ENCODE assay signal across 8 mouse cellular contexts in genomic region chr1:155099280-155099848, GRCm38 (mm10). TPM values are rescaled to one million over a fixed set of nuclear protein-coding genes. Genes with fewer than 3 reads are reported as not detected.
A peak's percentile ranks its signal among the peaks of the same experiment; 100 is the strongest.
DNase-seq lines count a peak whose midpoint lies in the region; ATAC-seq and TF ChIP-seq lines count a peak whose summit lies in the region.

TSS of gene Ier5 (minus strand) at chr1:155099636.

- H3K9ac ChIP-seq in heart, embryonic 11.5 days (ENCODE audit: low read depth, low read length), result peak within 1 kb of the TSS; percentile 99
- H3K9ac ChIP-seq in kidney, embryonic 16.5 days (replicated peaks; ENCODE audit: low read length), result peak within 1 kb of the TSS; percentile 98
- H3K9ac ChIP-seq in liver, adult 2 months (ENCODE audit: low read depth, low read length), result peak within 1 kb of the TSS; percentile 83

- H3K4me2 ChIP-seq in heart, embryonic 11.5 days, result peak within 1 kb of the TSS; percentile 85
- peak within 1 kb of the TSS; percentile 76 for H3K4me2 ChIP-seq in kidney, embryonic 16.5 days (replicated peaks; ENCODE audit: low read depth, low read length)
- H3K4me2 ChIP-seq in myocyte (ENCODE audit: low read depth), result peak within 1 kb of the TSS; percentile 88

- H3ac ChIP-seq in myocyte (ENCODE audit: control insufficient read depth, insufficient read length), result peak within 1 kb of the TSS; percentile 87

- peak; percentile 98 for DNase-seq in A20 (ENCODE audit: low read depth, low spot score)
- peak; percentile 80 for DNase-seq in liver, adult 2 months (ENCODE audit: extremely low read depth, low read depth, low spot score)
- peak; percentile 99 for DNase-seq in splenic B cell, adult 2 months (ENCODE audit: low read depth, low spot score)

- peak within 1 kb of the TSS; percentile 80 for H3K4me3 ChIP-seq in bone marrow macrophage, adult 2 months (ENCODE audit: insufficient read depth, low read length)
- H3K4me3 ChIP-seq in embryonic fibroblast, embryonic 13.5 days (ENCODE audit: insufficient read depth, low read length), result peak within 1 kb of the TSS; percentile 90
- peak within 1 kb of the TSS; percentile 100 for H3K4me3 ChIP-seq in heart, embryonic 11.5 days (ENCODE audit: low read depth, low read length)
- peak within 1 kb of the TSS; percentile 75 for H3K4me3 ChIP-seq in kidney, embryonic 16.5 days (ENCODE audit: low read length)
- peak within 1 kb of the TSS; percentile 76 for H3K4me3 ChIP-seq in liver, adult 2 months (ENCODE audit: insufficient read depth, low read depth, low read length)
- H3K4me3 ChIP-seq in myocyte, result peak within 1 kb of the TSS; percentile 69

- no peaks in the 10 kb centered on the region for H3K36me3 ChIP-seq in heart, embryonic 11.5 days (ENCODE audit: control insufficient read depth, insufficient read depth, low read length)
- H3K36me3 ChIP-seq in kidney, embryonic 16.5 days (ENCODE audit: insufficient read depth, low read length), result no peaks in the 10 kb centered on the region
- H3K36me3 ChIP-seq in liver, adult 2 months (ENCODE audit: control insufficient read depth, insufficient read depth, low read length), result no peaks in the 10 kb centered on the region
- H3K36me3 ChIP-seq in myocyte (ENCODE audit: control insufficient read depth, insufficient read depth), result peaks cover 7% of the 10 kb centered on the region
- H3K36me3 ChIP-seq in splenic B cell, adult 2 months (ENCODE audit: control insufficient read depth, insufficient read depth, low read length, poor library complexity, severe bottlenecking), result peaks cover 4% of the 10 kb centered on the region

- under 1% methylated on average over 40 of the region's 40 CpGs for WGBS in heart, embryonic 11.5 days (ENCODE audit: insufficient replicate concordance)
- WGBS in kidney, embryonic 16.5 days, result under 1% methylated on average over 40 of the region's 40 CpGs
- under 1% methylated on average over 40 of the region's 40 CpGs for WGBS in liver, adult 2 months

- no peaks in the 10 kb centered on the region for H3K27me3 ChIP-seq in heart, embryonic 11.5 days (ENCODE audit: control insufficient read depth, insufficient read depth, low read length)
- no peaks in the 10 kb centered on the region for H3K27me3 ChIP-seq in kidney, embryonic 16.5 days (ENCODE audit: insufficient read depth, low read length)
- H3K27me3 ChIP-seq in liver, adult 2 months (ENCODE audit: control insufficient read depth, insufficient read depth, low read length), result no peaks in the 10 kb centered on the region
- no peaks in the 10 kb centered on the region for H3K27me3 ChIP-seq in myocyte (ENCODE audit: control insufficient read depth, insufficient read depth, insufficient read length)
- no peaks in the 10 kb centered on the region for H3K27me3 ChIP-seq in splenic B cell, adult 2 months (ENCODE audit: control insufficient read depth, insufficient read depth, low read length, poor library complexity, severe bottlenecking)

- peak; percentile 99 for TF ChIP-seq POLR2A in bone marrow macrophage, adult 2 months (IDR thresholded peaks at IDR 0.05; ENCODE audit: borderline replicate concordance, low read depth, low read length)
- TF ChIP-seq POLR2A in embryonic fibroblast, embryonic 13.5 days (IDR thresholded peaks at IDR 0.05; ENCODE audit: low read depth, low read length), result peak; percentile 100
- peak; percentile 99 for TF ChIP-seq POLR2A in liver, adult 2 months (IDR thresholded peaks at IDR 0.05; ENCODE audit: extremely low read depth, insufficient read depth, low read length)
- TF ChIP-seq POLR2A in myocyte (IDR thresholded peaks at IDR 0.05; ENCODE audit: insufficient read length, low read depth), result peak; percentile 92

- peaks cover 10% of the 10 kb centered on the region for H3K79me2 ChIP-seq in liver, adult 2 months (ENCODE audit: control insufficient read depth, insufficient read depth, low read length)
- H3K79me2 ChIP-seq in myocyte (ENCODE audit: control insufficient read depth, insufficient read depth), result peaks cover 46% of the 10 kb centered on the region

- ATAC-seq in heart, embryonic 11.5 days (replicated peaks; ENCODE audit: insufficient number of reproducible peaks, low FRiP score, low TSS enrichment), result peak; percentile 97
- peak; percentile 98 for ATAC-seq in kidney, embryonic 16.5 days (ENCODE audit: low FRiP score, low TSS enrichment)

- H3K4me1 ChIP-seq in bone marrow macrophage, adult 2 months (ENCODE audit: control insufficient read depth, insufficient read depth, low read length), result peaks cover 13% of the 10 kb centered on the region
- H3K4me1 ChIP-seq in embryonic fibroblast, embryonic 13.5 days (ENCODE audit: control insufficient read depth, insufficient read depth, low read length), result peaks cover 3% of the 10 kb centered on the region; the same call in 1 of the 2 replicates
- H3K4me1 ChIP-seq in heart, embryonic 11.5 days (ENCODE audit: control insufficient read depth, insufficient read depth, low read length), result peaks cover 14% of the 10 kb centered on the region
- peaks cover 15% of the 10 kb centered on the region for H3K4me1 ChIP-seq in kidney, embryonic 16.5 days (ENCODE audit: insufficient read depth, low read length)
- H3K4me1 ChIP-seq in liver, adult 2 months (ENCODE audit: control insufficient read depth, insufficient read depth, low read length), result peaks cover 2% of the 10 kb centered on the region; the same call in 1 of the 2 replicates

- no peak for TF ChIP-seq CTCF in bone marrow macrophage, adult 2 months (IDR thresholded peaks at IDR 0.05; ENCODE audit: low read depth, low read length)
- no peak for TF ChIP-seq CTCF in embryonic fibroblast, embryonic 13.5 days (IDR thresholded peaks at IDR 0.05; ENCODE audit: borderline replicate concordance, insufficient read depth, low read length)
- no peak for TF ChIP-seq CTCF in liver, adult 2 months (IDR thresholded peaks at IDR 0.05; ENCODE audit: low read depth, low read length)

- peak within 1 kb of the TSS; percentile 79 for H3K27ac ChIP-seq in bone marrow macrophage, adult 2 months (ENCODE audit: insufficient read depth, low read depth, low read length)
- peak within 1 kb of the TSS; percentile 79 for H3K27ac ChIP-seq in embryonic fibroblast, embryonic 13.5 days (ENCODE audit: insufficient read depth, low read length)
- H3K27ac ChIP-seq in heart, embryonic 11.5 days (ENCODE audit: low read depth, low read length), result peak within 1 kb of the TSS; percentile 90
- H3K27ac ChIP-seq in kidney, embryonic 16.5 days (ENCODE audit: low read length), result peak within 1 kb of the TSS; percentile 88
- peak within 1 kb of the TSS; percentile 32 for H3K27ac ChIP-seq in liver, adult 2 months (replicated peaks; ENCODE audit: insufficient read depth, low read depth, low read length)

- no peaks in the 10 kb centered on the region for H3K9me3 ChIP-seq in heart, embryonic 11.5 days (replicated peaks; ENCODE audit: control insufficient read depth, low read length)
- no peaks in the 10 kb centered on the region for H3K9me3 ChIP-seq in kidney, embryonic 16.5 days (ENCODE audit: low read length)

TF ChIP-seq in myocyte, 11 proteins besides CTCF, POLR2A, EP300 and RAD21:
- TF ChIP-seq CEBPB (IDR thresholded peaks at IDR 0.05; ENCODE audit: insufficient read depth, poor library complexity, severe bottlenecking) (no peak), REST (IDR thresholded peaks at IDR 0.05; ENCODE audit: insufficient read depth, insufficient read length) (peak; percentile 47), TCF3 (IDR thresholded peaks at IDR 0.05; ENCODE audit: insufficient read length, low read depth) (no peak), SRF (IDR thresholded peaks at IDR 0.05; ENCODE audit: control insufficient read depth, insufficient read length, low read depth) (peak; percentile 7), TCF12 (IDR thresholded peaks at IDR 0.05; ENCODE audit: insufficient read depth, poor library complexity, severe bottlenecking) (no peak), POLR2AphosphoS2 (IDR thresholded peaks at IDR 0.05; ENCODE audit: insufficient read length, low read depth) (peak; percentile 97), MAX (IDR thresholded peaks at IDR 0.05; ENCODE audit: low read depth) (no peak), E2F4 (IDR thresholded peaks at IDR 0.05; ENCODE audit: insufficient read depth) (peak; percentile 88), MYOD1 (IDR thresholded peaks at IDR 0.05; ENCODE audit: control insufficient read depth in 1 of 3, insufficient read length in 2 of 3, low read depth in 2 of 3) (peak in 1 of 3 experiments; percentile 1), USF1 (IDR thresholded peaks at IDR 0.05; ENCODE audit: low read depth) (peak; percentile 90), MYOG (IDR thresholded peaks at IDR 0.05; ENCODE audit: control insufficient read depth in 1 of 3, insufficient read depth in 1 of 3, insufficient read length in 2 of 3, low read depth in 2 of 3) (no peak)
TF ChIP-seq in myocyte: peak in this region for 6.

RNA-seq across cellular contexts. Expression of gene Ier5, which starts in this region (rescaled TPM):
- polyA plus RNA-seq in bone marrow macrophage, adult 2 months (2012; ENCODE audit: insufficient read depth, insufficient read length, missing spikeins), result 58.7 and 62.5 TPM in 2 replicates
- 37.2 and 48.4 TPM in 2 replicates for polyA plus RNA-seq in embryonic fibroblast, embryonic 13.5 days (2011; ENCODE audit: insufficient read length, low read depth, missing spikeins)
- 7.3 and 7.7 TPM in 2 replicates for polyA plus RNA-seq in heart, embryonic 11.5 days (2014; fragmentation: Nextera tagmentation; extraction: Ambion mirVana)
- polyA plus RNA-seq in kidney, embryonic 16.5 days (2015; fragmentation: Nextera tagmentation; extraction: Ambion mirVana), result 4.4 and 5.3 TPM in 2 replicates
- total RNA-seq in liver, adult 2 months (2014; rRNA removed), result 2.8 and 3.2 TPM in 2 replicates
- 2.5 and 2.6 TPM in 2 replicates for polyA plus RNA-seq in liver, adult 2 months (2012; rRNA removed)
- polyA plus RNA-seq in myocyte (2012; fragmentation: generic; extraction: Trizol), result 21.1 TPM

Comparison
In these comparisons a context has a peak if more than half of its experiments do, and no peak if none do; other contexts are left out.
1. Peak in every context shown above with its lines: DNase-seq, ATAC-seq, H3K4me3 ChIP-seq and H3K27ac ChIP-seq.
2. H3K27ac ChIP-seq: peak in every context shown above with its lines; median percentile 90 in heart, embryonic 11.5 days; 88 in kidney, embryonic 16.5 days; 79 in bone marrow macrophage, adult 2 months; 79 in embryonic fibroblast, embryonic 13.5 days; 32 in liver, adult 2 months.